Mouse (Mus musculus) embryonic facial prominence, embryonic 11.5 days (tissue): Measurements from ENCODE around the gene Macf1. TPM values are rescaled to one million over a fixed set of nuclear protein-coding genes. Genes with fewer than 3 reads are reported as not detected.

Experiments used
- ATAC-seq: fragments of 200-750 bp; cut with Nextera tagmentation; replicated peaks from 2 replicates; pipeline ENCODE4 v1.8.0; 2017; ENCODE audit warnings: low read depth; ENCODE audit not compliant: insufficient number of reproducible peaks, low FRiP score, low TSS enrichment
- DNase-seq: peaks from one replicate; pipeline ENCODE4 v3.0.0-alpha.2; 2015; ENCODE audit warnings: low spot score
- H3K27ac ChIP-seq: fragments of 300-500 bp; sonication (generic); replicated peaks from 2 replicates; pipeline ENCODE4 v1.5.1; 2014; ENCODE audit warnings: mild to moderate bottlenecking, low read depth, low read length, control low read depth
- H3K27me3 ChIP-seq: fragments of 300-500 bp; sonication (generic); 2 replicates; pipeline ENCODE4 v1.6.1; 2014; ENCODE audit warnings: mild to moderate bottlenecking, low read length, moderate library complexity, mixed read lengths; ENCODE audit not compliant: control insufficient read depth, insufficient read depth
- H3K36me3 ChIP-seq: fragments of 300-500 bp; sonication (generic); replicated peaks from 2 replicates; pipeline ENCODE4 v1.6.1; 2014; ENCODE audit warnings: low read depth, mild to moderate bottlenecking, low read length, moderate library complexity, mixed read lengths; ENCODE audit not compliant: control insufficient read depth, insufficient read depth
- H3K4me1 ChIP-seq: fragments of 300-500 bp; sonication (generic); 2 replicates; pipeline ENCODE4 v1.6.1; 2014; ENCODE audit warnings: low read length, mixed read lengths; ENCODE audit not compliant: control insufficient read depth, insufficient read depth
- H3K4me2 ChIP-seq: fragments of 300-500 bp; sonication (generic); 2 replicates; pipeline ENCODE4 v1.6.1; 2014; ENCODE audit warnings: low read depth, mild to moderate bottlenecking, control low read depth, low read length, moderate library complexity
- H3K4me3 ChIP-seq: fragments of 300-500 bp; sonication (generic); 2 replicates; pipeline ENCODE4 v1.5.1; 2014; ENCODE audit warnings: low read depth, low read length, control low read depth
- H3K9ac ChIP-seq: fragments of 300-500 bp; sonication (generic); replicated peaks from 2 replicates; pipeline ENCODE4 v1.6.1; 2014; ENCODE audit warnings: mild to moderate bottlenecking, control low read depth, low read length
- H3K9me3 ChIP-seq: fragments of 300-500 bp; sonication (generic); replicated peaks from 2 replicates; pipeline ENCODE4 v1.6.1; 2016; ENCODE audit warnings: mild to moderate bottlenecking, low read length, inconsistent platforms, mixed read lengths; ENCODE audit not compliant: control insufficient read depth
- WGBS: fragments of 180-500 bp; shearing (Covaris S2); extraction: QIAGEN DNeasy Blood & Tissue Kit; methylation state at CpG from one replicate; pipeline ENCODE4 v1.1.7; 2014; 5-methylcytosine and 5-hydroxymethylcytosine counted together
- polyA plus RNA-seq: library from polyadenylated mRNA; unstranded; fragments of >200 nt; fragmentation: Nextera tagmentation; extraction: Ambion mirVana; gene quantifications from 2 replicates; pipeline ENCODE4 v1.2.1, GENCODE M21; 2014

The Macf1 gene
- polyA plus RNA-seq, 1 experiment from 2014 or later: 70.2 TPM

- ATAC-seq: no peak
- Histone ChIP-seq H3K4me3 (no peak overlapping the region), H3K4me2 (no peak overlapping the region), H3K4me1 (no peaks in the 10 kb centered on the region), H3K36me3 (no peaks in the 10 kb centered on the region), H3K9me3 (no peaks in the 10 kb centered on the region), H3K27me3 (no peaks in the 10 kb centered on the region), H3K9ac (no peak overlapping the region), H3K27ac (no peak overlapping the region)
- 37% methylated on average over 7 of the region's 7 CpGs for WGBS
- no peak for DNase-seq
Observed at GRCm38 (mm10) chr4:123565291-123565861, 118.8 kb downstream of the Macf1 start.

DNA sequence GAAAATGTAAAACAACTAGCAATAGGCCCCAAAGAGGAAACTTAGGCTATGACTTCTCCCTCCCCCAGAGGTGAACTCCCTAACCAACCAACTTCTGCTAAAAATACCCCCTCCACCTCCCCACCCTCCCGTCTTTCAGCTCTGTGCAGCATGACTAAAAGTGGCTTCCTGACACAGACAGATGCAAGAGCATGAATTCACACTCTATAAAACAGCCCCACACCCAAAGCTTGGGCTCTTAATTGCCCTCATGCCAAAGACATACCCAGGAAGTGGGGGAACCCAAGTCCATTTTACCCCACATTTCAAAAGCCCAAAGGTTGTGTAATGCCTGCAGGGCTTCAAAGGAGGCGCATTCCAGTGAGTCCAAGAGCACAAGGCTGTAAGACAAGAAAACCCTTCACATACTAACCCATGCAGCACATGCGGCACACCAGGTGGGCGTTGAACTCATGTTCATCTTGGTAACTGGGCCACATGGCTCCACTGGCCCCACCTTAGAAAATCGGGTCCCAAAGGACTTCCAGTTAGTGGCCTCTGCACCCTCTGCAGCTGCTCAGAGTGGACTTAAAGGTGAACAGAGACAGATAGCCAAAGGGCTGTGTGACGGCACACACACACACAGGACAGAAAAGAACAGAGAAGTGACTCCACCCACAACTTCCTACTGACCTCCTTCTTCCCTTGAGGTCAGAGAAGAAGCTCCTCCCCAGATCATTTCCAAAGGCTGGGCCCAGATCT is 119.9 kb downstream of the Macf1 start:
- ATAC-seq: no peak
- no peaks in the 10 kb centered on the region for H3K9me3 ChIP-seq
- H3K9ac ChIP-seq: no peak overlapping the region
- H3K27ac ChIP-seq: no peak overlapping the region; the same call in 1 of the 2 replicates
- H3K27me3 ChIP-seq: no peaks in the 10 kb centered on the region
- H3K4me3 ChIP-seq: no peak overlapping the region
- no peak for DNase-seq
- H3K4me1 ChIP-seq: no peaks in the 10 kb centered on the region
- 67% methylated on average over 6 of the region's 6 CpGs for WGBS
- no peak overlapping the region for H3K4me2 ChIP-seq
- no peaks in the 10 kb centered on the region for H3K36me3 ChIP-seq

DNA sequence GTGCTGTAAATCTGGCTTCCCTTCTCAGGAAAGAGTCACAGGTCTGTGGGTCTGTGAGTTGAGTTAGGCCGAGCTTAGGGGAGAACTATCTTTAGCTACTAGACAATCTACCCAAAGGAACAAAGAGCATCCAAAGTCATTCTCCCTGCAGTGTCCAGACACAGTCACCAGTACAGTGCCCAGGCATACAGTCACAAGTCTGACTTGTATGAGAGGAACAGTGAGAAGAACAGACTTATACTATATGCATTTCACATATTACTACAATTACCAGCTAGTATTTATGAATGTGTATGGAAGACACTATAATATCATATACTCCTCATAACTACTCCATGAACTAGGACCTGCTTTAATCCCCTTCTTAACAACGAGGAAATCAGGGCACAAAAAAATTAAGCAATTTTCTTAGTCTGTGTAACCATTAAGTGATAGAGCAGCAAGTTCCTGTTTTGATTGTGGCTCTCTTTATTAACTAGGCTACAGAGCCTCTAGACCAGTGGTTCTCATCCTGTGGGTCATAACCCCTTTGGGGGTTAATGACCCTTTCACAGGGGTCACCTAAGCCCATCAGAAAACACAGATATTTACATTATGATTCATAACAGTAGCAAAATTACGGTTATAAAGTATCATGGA is 121.9 kb downstream of the Macf1 start:
- DNase-seq (no peak), ATAC-seq (no peak)
- H3K4me1 ChIP-seq: no peaks in the 10 kb centered on the region
- no peak overlapping the region for H3K27ac ChIP-seq
- no peak overlapping the region for H3K4me3 ChIP-seq
- no peaks in the 10 kb centered on the region for H3K36me3 ChIP-seq
- H3K9ac ChIP-seq: no peak overlapping the region
- H3K27me3 ChIP-seq: no peaks in the 10 kb centered on the region
- H3K9me3 ChIP-seq: no peaks in the 10 kb centered on the region
- 75% methylated on average over 3 of the region's 3 CpGs for WGBS
- no peak overlapping the region for H3K4me2 ChIP-seq

DNA sequence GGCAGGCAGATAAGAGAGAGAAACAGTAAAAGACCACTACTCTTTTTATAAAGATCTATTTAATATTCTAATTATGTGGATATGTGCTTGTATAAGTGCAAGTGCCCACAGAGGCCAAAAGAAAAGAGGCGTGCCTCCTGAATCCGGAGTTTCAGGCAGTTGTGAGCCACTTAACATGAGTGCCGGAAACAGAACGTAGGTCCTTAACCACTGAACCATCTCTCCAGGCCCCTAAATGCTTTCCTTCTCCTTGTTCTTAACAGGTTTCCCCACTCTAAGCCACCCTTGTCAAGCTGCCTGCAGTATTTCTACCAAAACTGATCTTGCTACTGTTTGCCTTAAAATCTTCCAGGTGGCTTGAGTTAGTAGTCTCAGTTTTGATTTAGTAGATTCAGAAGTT is 123.3 kb downstream of the Macf1 start:
- H3K9ac ChIP-seq: no peak overlapping the region
- no peaks in the 10 kb centered on the region for H3K9me3 ChIP-seq
- H3K36me3 ChIP-seq: no peaks in the 10 kb centered on the region
- no peak for DNase-seq
- no peak for ATAC-seq
- no peak overlapping the region for H3K4me3 ChIP-seq
- 93% methylated on average over 4 of the region's 4 CpGs for WGBS
- H3K4me2 ChIP-seq: no peak overlapping the region
- no peaks in the 10 kb centered on the region for H3K4me1 ChIP-seq
- no peaks in the 10 kb centered on the region for H3K27me3 ChIP-seq
- H3K27ac ChIP-seq: no peak overlapping the region

- Histone ChIP-seq H3K27me3 (no peaks in the 10 kb centered on the region), H3K4me2 (no peak overlapping the region), H3K4me1 (no peaks in the 10 kb centered on the region), H3K36me3 (no peaks in the 10 kb centered on the region), H3K9me3 (no peaks in the 10 kb centered on the region), H3K9ac (no peak overlapping the region), H3K27ac (no peak overlapping the region), H3K4me3 (no peak overlapping the region)
- DNase-seq (no peak), ATAC-seq (no peak)
- 90% methylated on average over 2 of the region's 2 CpGs for WGBS
Observed at GRCm38 (mm10) chr4:123558496-123558895, 125.7 kb downstream of the Macf1 start.

GRCm38 (mm10) chr4:123555251-123555650 is 128.9 kb downstream of the Macf1 start:
- ATAC-seq: no peak
- Histone ChIP-seq H3K27ac (no peak overlapping the region), H3K9me3 (no peaks in the 10 kb centered on the region)

GRCm38 (mm10) chr4:123552689-123553088 is 131.5 kb downstream of the Macf1 start:
- H3K27ac ChIP-seq: no peak overlapping the region
- no peaks in the 10 kb centered on the region for H3K36me3 ChIP-seq
- no peak for ATAC-seq
- H3K4me3 ChIP-seq: no peak overlapping the region
- no peak overlapping the region for H3K4me2 ChIP-seq
- no peaks in the 10 kb centered on the region for H3K27me3 ChIP-seq
- no peak overlapping the region for H3K9ac ChIP-seq
- no peaks in the 10 kb centered on the region for H3K4me1 ChIP-seq
- 50% methylated on average over 3 of the region's 3 CpGs for WGBS
- H3K9me3 ChIP-seq: no peaks in the 10 kb centered on the region
- no peak for DNase-seq

More at GRCm38 (mm10) chr4:123555251-123555650, 128.9 kb downstream of the Macf1 start:
- H3K9ac ChIP-seq: no peak overlapping the region
- H3K4me3 ChIP-seq: no peak overlapping the region
- no peaks in the 10 kb centered on the region for H3K27me3 ChIP-seq
- H3K4me2 ChIP-seq: no peak overlapping the region
- DNase-seq: no peak
- no peaks in the 10 kb centered on the region for H3K36me3 ChIP-seq
- no peaks in the 10 kb centered on the region for H3K4me1 ChIP-seq

DNA sequence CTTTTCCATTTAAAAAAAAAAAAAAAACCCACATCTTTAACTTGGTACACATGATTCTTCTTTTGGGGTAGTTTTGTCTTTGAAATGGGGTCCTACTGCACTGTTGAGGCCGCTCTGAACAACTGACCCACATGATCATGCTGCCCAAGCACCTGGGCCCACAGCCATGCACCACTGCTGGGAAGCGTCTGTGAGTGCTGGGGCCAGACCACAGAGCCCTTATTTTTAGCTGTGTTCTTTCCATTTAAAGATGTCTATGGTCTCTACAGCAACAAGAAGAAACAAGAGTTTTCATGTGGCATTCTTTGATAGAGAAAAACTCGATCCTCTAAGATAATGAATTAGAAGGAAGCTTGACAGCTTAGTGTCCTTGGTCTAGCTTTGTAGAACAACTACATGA is 135.8 kb downstream of the Macf1 start:
- 94% methylated on average over 3 of the region's 3 CpGs for WGBS
- H3K4me2 ChIP-seq: no peak overlapping the region
- DNase-seq: no peak

More for the DNA sequence above, 135.8 kb downstream of the Macf1 start:
- no peak overlapping the region for H3K4me3 ChIP-seq
- no peaks in the 10 kb centered on the region for H3K9me3 ChIP-seq
- no peaks in the 10 kb centered on the region for H3K27me3 ChIP-seq
- no peak overlapping the region for H3K27ac ChIP-seq
- H3K9ac ChIP-seq: no peak overlapping the region
- ATAC-seq: no peak
- H3K4me1 ChIP-seq: no peaks in the 10 kb centered on the region
- H3K36me3 ChIP-seq: no peaks in the 10 kb centered on the region
